Mouse (Mus musculus): ENCODE results near the gene Anks3.

Gene Anks3

DNA sequence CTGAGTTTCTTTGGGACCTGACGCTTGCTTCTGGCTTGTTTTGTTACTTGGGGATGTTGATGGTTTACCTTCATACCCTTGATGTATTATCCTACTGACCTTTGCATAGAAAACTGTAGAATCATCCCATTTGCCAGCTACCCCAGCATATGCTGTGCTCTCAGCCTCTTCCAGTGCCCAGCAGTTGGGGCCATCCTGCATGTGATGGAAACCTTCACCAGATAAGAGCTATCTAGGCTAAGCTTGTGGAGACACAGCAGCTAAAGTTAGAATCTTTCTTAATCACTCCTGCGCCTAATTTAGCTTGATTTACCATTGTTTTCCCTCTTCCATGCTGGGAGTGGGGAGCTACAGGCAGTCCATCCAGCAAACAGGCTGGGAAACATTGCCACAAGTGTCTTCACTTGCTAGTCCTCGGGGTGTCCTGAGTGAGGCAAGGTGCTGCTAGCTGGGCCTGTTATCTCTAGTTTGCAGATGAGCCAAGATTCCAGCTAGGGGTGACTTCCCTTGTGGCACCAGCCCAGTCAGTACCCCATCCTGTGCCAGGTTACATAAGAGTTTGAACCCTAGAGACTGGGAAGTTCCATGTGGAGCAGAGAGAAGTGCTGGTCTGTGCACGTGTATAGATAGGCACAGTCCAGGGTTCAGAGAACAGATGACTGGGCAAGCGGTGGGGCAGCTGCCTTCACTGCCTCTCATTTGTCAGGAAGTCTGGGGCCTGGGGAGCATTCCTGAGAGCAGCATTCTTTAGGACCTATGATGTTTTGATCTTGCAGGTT lies 67.6 kb downstream of the Anks3 start:
- DNase-seq (ENCODE audit: low spot score) = no peak

DNA sequence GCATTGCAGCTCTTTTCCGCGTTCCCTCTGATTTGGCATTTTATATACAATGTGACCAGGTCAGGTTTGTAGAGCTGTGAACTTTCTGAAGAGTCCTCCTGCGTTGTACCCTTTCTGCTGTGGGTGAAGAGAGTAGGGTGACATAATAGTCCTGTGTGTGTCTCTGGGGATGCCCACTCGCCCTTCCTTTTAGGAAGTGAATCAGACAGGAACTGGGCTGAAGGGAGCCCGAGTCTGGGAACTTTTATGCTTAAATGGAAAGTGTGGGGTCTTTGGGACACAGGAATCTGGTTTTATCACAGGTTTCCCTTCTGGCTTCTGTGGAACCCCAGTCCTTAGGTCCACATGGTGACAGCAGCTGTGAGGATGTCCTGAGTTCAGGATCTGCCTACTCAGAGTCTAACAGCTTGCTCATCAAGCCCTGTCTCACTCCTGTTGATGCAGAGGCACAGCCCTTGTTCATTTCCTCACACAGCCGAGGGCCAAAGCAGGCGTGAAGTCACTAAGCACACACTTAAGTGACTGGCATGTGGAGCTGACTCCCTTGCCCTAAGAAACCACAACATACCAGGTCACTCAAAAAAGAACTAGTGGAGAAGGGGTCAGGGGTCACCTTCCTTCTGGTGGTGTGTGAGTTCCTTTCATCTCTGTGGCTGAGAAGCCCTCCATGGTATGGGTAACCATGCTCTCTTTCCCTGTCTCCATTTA lies 69.7 kb downstream of the Anks3 start:
- no peak for DNase-seq (ENCODE audit: low spot score)

DNA sequence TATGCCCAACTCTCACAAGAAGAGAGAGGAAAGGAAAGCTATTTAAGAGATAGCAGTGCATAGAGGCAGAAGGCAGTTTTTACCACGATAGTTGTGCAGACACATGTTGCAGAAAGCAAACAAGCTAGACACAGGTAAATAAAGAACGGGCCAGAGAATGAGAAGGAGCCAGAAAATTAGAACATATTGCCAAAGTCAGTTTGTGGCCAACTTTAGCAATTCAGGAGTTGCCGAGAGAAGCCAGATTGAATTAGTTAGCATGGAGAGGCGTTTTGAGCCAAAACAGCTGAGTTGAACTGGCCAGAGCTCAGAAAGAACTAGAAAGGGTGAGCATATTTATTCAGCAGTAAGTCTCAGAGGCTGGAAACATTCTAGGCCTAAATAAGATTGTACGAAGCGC lies 71.8 kb downstream of the Anks3 start:
- no peak for DNase-seq (ENCODE audit: low spot score)

Measured in left cerebral cortex, adult 11 months (tissue).